ENCODE assay signal across 24 mouse cellular contexts in the genomic region with DNA sequence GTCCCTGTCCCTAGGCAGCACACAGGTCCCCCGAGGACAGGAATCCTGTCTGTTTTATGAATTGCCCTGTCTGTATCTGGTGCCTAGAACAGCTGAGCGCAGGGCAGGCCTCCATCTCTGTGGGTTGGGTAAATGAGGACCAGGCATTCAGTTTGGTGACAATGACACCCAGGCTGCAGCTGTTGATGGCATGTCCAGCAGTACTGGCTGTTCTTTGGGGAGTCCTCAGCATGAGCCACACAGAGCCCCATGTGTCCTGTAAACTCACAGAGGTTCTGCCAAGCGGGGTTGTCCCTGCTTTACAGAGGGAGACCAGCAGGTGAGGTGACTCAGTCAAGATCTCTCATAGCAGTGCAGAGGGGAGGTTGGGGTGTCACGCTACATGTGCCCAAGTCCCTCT. TPM values are rescaled to one million over a fixed set of nuclear protein-coding genes. Genes with fewer than 3 reads are reported as not detected.
DNase-seq lines count a peak whose midpoint lies in the region; ATAC-seq and TF ChIP-seq lines count a peak whose summit lies in the region.
"Had no signal": no experiment of that assay in that cellular context is flagged by ENCODE, and none has a peak within 500 bp of the region (broad histone marks: within the 10 kb centered on the region; RNA-seq: fewer than 3 reads in every experiment).

No protein-coding gene starts in this region.

- H3K4me3 ChIP-seq in forebrain, embryonic 10.5 days, result no peak overlapping the region
- H3K4me3 ChIP-seq in forebrain, embryonic 11.5 days (ENCODE audit: low read depth, low read length), result no peak overlapping the region
- H3K4me3 ChIP-seq in hindbrain, embryonic 13.5 days, result no peak overlapping the region
- H3K4me3 ChIP-seq in neural tube, embryonic 12.5 days, result no peak overlapping the region
- H3K4me3 ChIP-seq in embryonic facial prominence, embryonic 10.5 days, result no peak overlapping the region
- no peak overlapping the region for H3K4me3 ChIP-seq in kidney, adult 2 months (ENCODE audit: insufficient read depth, low read depth, low read length)
- H3K4me3 ChIP-seq: gastrocnemius, adult 2 months; heart, embryonic 10.5 days; intestine, embryonic 15.5 days; limb, embryonic 15.5 days; megakaryocyte, embryonic 14.5 days; stomach, embryonic 15.5 days had no signal

- no peaks in the 10 kb centered on the region for H3K9me3 ChIP-seq in forebrain, embryonic 10.5 days
- no peaks in the 10 kb centered on the region for H3K9me3 ChIP-seq in forebrain, embryonic 11.5 days (ENCODE audit: control insufficient read depth, low read length)
- H3K9me3 ChIP-seq in hindbrain, embryonic 13.5 days, result no peaks in the 10 kb centered on the region
- 0 out of 2 replicates have a peak, but pooled peaks cover 5% of the 10 kb centered on the region for H3K9me3 ChIP-seq in neural tube, embryonic 12.5 days
- H3K9me3 ChIP-seq in embryonic facial prominence, embryonic 10.5 days, result no peaks in the 10 kb centered on the region
- H3K9me3 ChIP-seq: heart, embryonic 10.5 days; intestine, embryonic 15.5 days; limb, embryonic 15.5 days; stomach, embryonic 15.5 days had no signal

- TF ChIP-seq POLR2A in kidney, adult 2 months (IDR thresholded peaks at IDR 0.05; ENCODE audit: low read depth, low read length), result no peak

- no peak for DNase-seq in forebrain, embryonic 10.5 days (ENCODE audit: extremely low spot score, low spot score)
- DNase-seq in forebrain, embryonic 11.5 days (ENCODE audit: low spot score), result no peak
- peak; percentile 37 to 45 for DNase-seq in layer of hippocampus, postnatal 14 days (ENCODE audit: low spot score in 2 of 2)
- DNase-seq in layer of hippocampus, adult 18-20 months (ENCODE audit: low spot score in 2 of 2), result no peak
- no peak for DNase-seq in embryonic facial prominence, embryonic 10.5 days (ENCODE audit: low spot score)
- DNase-seq in kidney, adult 2 months, result no peak
- DNase-seq: adrenal gland, postnatal 25 days; cerebellum, adult 11 months; cerebellum, adult 9-11 months; gastrocnemius, adult 2 months; kidney, postnatal 25 days; lung, embryonic 14.5 days; lung, postnatal 36 days; right cerebral cortex, postnatal 4 days; thymus, adult 18-20 months; thymus, postnatal 36 days had no signal

- H3K9ac ChIP-seq in forebrain, embryonic 11.5 days (ENCODE audit: low read length), result no peak overlapping the region
- H3K9ac ChIP-seq in hindbrain, embryonic 13.5 days, result no peak overlapping the region
- no peak overlapping the region for H3K9ac ChIP-seq in neural tube, embryonic 12.5 days
- H3K9ac ChIP-seq: intestine, embryonic 15.5 days; limb, embryonic 15.5 days; liver, embryonic 14.5 days; lung, embryonic 14.5 days; stomach, embryonic 15.5 days had no signal

- 0 out of 2 replicates have a peak overlapping the region, but pooled peaks have one; percentile 0 for H3K27ac ChIP-seq in forebrain, embryonic 10.5 days
- H3K27ac ChIP-seq in forebrain, embryonic 11.5 days (ENCODE audit: low read depth, low read length), result no peak overlapping the region
- peak overlapping the region; percentile 86 for H3K27ac ChIP-seq in hindbrain, embryonic 13.5 days
- H3K27ac ChIP-seq in neural tube, embryonic 12.5 days, result peak overlapping the region; percentile 33; the same call in 1 of the 2 replicates
- no peak overlapping the region for H3K27ac ChIP-seq in embryonic facial prominence, embryonic 10.5 days (replicated peaks)
- H3K27ac ChIP-seq in kidney, adult 2 months (ENCODE audit: insufficient read depth, low read depth, low read length), result no peak overlapping the region
- H3K27ac ChIP-seq: gastrocnemius, adult 2 months; heart, embryonic 10.5 days; intestine, embryonic 15.5 days; limb, embryonic 15.5 days; liver, embryonic 14.5 days; stomach, embryonic 15.5 days had no signal

- ATAC-seq in forebrain, embryonic 11.5 days (replicated peaks; ENCODE audit: low FRiP score), result no peak
- ATAC-seq in hindbrain, embryonic 13.5 days (ENCODE audit: low FRiP score), result no peak
- ATAC-seq in neural tube, embryonic 12.5 days (ENCODE audit: low FRiP score, low read depth), result peak; percentile 14; the same call in 1 of the 2 replicates

- TF ChIP-seq CTCF in kidney, adult 2 months (conservative IDR thresholded peaks at IDR 0.05; ENCODE audit: insufficient read depth, insufficient read length, low read depth, low read length), result no peak

- WGBS in forebrain, embryonic 10.5 days, result 91% methylated on average over 4 of the region's 4 CpGs
- WGBS in forebrain, embryonic 11.5 days, result 88% methylated on average over 4 of the region's 4 CpGs
- WGBS in hindbrain, embryonic 13.5 days, result 47% methylated on average over 4 of the region's 4 CpGs
- 47% methylated on average over 4 of the region's 4 CpGs for WGBS in neural tube, embryonic 12.5 days
- WGBS in embryonic facial prominence, embryonic 10.5 days, result 89% methylated on average over 4 of the region's 4 CpGs
- WGBS in kidney, adult 2 months, result 81% methylated on average over 4 of the region's 4 CpGs

- no peaks in the 10 kb centered on the region for H3K36me3 ChIP-seq in forebrain, embryonic 10.5 days (replicated peaks)
- H3K36me3 ChIP-seq in forebrain, embryonic 11.5 days (ENCODE audit: control insufficient read depth, insufficient read depth, low read length), result no peaks in the 10 kb centered on the region
- no peaks in the 10 kb centered on the region for H3K36me3 ChIP-seq in hindbrain, embryonic 13.5 days
- no peaks in the 10 kb centered on the region for H3K36me3 ChIP-seq in neural tube, embryonic 12.5 days
- H3K36me3 ChIP-seq in embryonic facial prominence, embryonic 10.5 days (replicated peaks), result no peaks in the 10 kb centered on the region
- H3K36me3 ChIP-seq in kidney, adult 2 months (ENCODE audit: control insufficient read depth, insufficient read depth, low read length), result no peaks in the 10 kb centered on the region
- H3K36me3 ChIP-seq: heart, embryonic 10.5 days; intestine, embryonic 15.5 days; limb, embryonic 15.5 days; stomach, embryonic 15.5 days had no signal

- peaks cover 11% of the 10 kb centered on the region for H3K27me3 ChIP-seq in forebrain, embryonic 10.5 days (ENCODE audit: poor library complexity, severe bottlenecking)
- no peaks in the 10 kb centered on the region for H3K27me3 ChIP-seq in forebrain, embryonic 11.5 days (ENCODE audit: control insufficient read depth, insufficient read depth, low read length)
- H3K27me3 ChIP-seq in hindbrain, embryonic 13.5 days, result 0 out of 2 replicates have a peak, but pooled peaks cover 8% of the 10 kb centered on the region
- H3K27me3 ChIP-seq in neural tube, embryonic 12.5 days (replicated peaks), result no peaks in the 10 kb centered on the region
- H3K27me3 ChIP-seq in embryonic facial prominence, embryonic 10.5 days (replicated peaks; ENCODE audit: low read depth, poor library complexity, severe bottlenecking), result peaks cover 38% of the 10 kb centered on the region
- no peaks in the 10 kb centered on the region for H3K27me3 ChIP-seq in kidney, adult 2 months (replicated peaks; ENCODE audit: control insufficient read depth, insufficient read depth, low read length)
- H3K27me3 ChIP-seq: stomach, embryonic 15.5 days had no signal

- H3K4me2 ChIP-seq in forebrain, embryonic 11.5 days (ENCODE audit: low read depth, low read length, severe bottlenecking), result no peak overlapping the region
- no peak overlapping the region for H3K4me2 ChIP-seq in hindbrain, embryonic 13.5 days
- H3K4me2 ChIP-seq in neural tube, embryonic 12.5 days (replicated peaks), result no peak overlapping the region
- H3K4me2 ChIP-seq: intestine, embryonic 15.5 days; limb, embryonic 15.5 days; lung, embryonic 14.5 days; stomach, embryonic 15.5 days had no signal

- peaks cover 39% of the 10 kb centered on the region for H3K4me1 ChIP-seq in forebrain, embryonic 10.5 days
- H3K4me1 ChIP-seq in forebrain, embryonic 11.5 days (replicated peaks; ENCODE audit: control insufficient read depth, insufficient read depth, low read length), result peaks cover 2% of the 10 kb centered on the region; the same call in 1 of the 2 replicates
- peaks cover 68% of the 10 kb centered on the region for H3K4me1 ChIP-seq in hindbrain, embryonic 13.5 days (replicated peaks)
- peaks cover 71% of the 10 kb centered on the region for H3K4me1 ChIP-seq in neural tube, embryonic 12.5 days
- peaks cover 38% of the 10 kb centered on the region for H3K4me1 ChIP-seq in embryonic facial prominence, embryonic 10.5 days
- H3K4me1 ChIP-seq in kidney, adult 2 months (ENCODE audit: control insufficient read depth, insufficient read depth, low read length), result no peaks in the 10 kb centered on the region
- H3K4me1 ChIP-seq: intestine, embryonic 15.5 days; limb, embryonic 15.5 days; stomach, embryonic 15.5 days had no signal

RNA-seq across cellular contexts. Expression of a gene that starts 47.5 kb away (rescaled TPM):
- polyA plus RNA-seq in forebrain, embryonic 10.5 days (2016; fragmentation: Nextera tagmentation; extraction: Ambion mirVana), result 27.1 and 27.3 TPM in 2 replicates
- 17.0 and 19.6 TPM in 2 replicates for polyA plus RNA-seq in forebrain, embryonic 11.5 days (2014; fragmentation: Nextera tagmentation; extraction: Ambion mirVana)
- 1 to 10 TPM; 8.9 to 9.1 TPM for total RNA-seq in layer of hippocampus, postnatal 14 days (2021)
- 1 to 10 TPM; 7.5 to 8.5 TPM for total RNA-seq in layer of hippocampus, adult 18-20 months (2021)
- polyA plus RNA-seq in hindbrain, embryonic 13.5 days (2015; fragmentation: Nextera tagmentation; extraction: Ambion mirVana), result 17.7 and 19.1 TPM in 2 replicates
- polyA plus RNA-seq in neural tube, embryonic 12.5 days (2016; fragmentation: Nextera tagmentation; extraction: Ambion mirVana), result 19.5 and 19.7 TPM in 2 replicates
- 22.9 and 23.6 TPM in 2 replicates for polyA plus RNA-seq in embryonic facial prominence, embryonic 10.5 days (2016; fragmentation: Nextera tagmentation; extraction: Ambion mirVana)
- 50.8 and 61.6 TPM in 2 replicates for polyA plus RNA-seq in kidney, adult 2 months (2012; rRNA removed)

RNA-seq across cellular contexts. Expression of a gene that starts 51.3 kb away (rescaled TPM):
- polyA plus RNA-seq in forebrain, embryonic 10.5 days (2016; fragmentation: Nextera tagmentation; extraction: Ambion mirVana), result 23.3 and 27.0 TPM in 2 replicates
- polyA plus RNA-seq in forebrain, embryonic 11.5 days (2014; fragmentation: Nextera tagmentation; extraction: Ambion mirVana), result 30.6 and 37.6 TPM in 2 replicates
- 10 to 100 TPM; 80.2 to 80.7 TPM for total RNA-seq in layer of hippocampus, postnatal 14 days (2021)
- 10 to 100 TPM; 88.9 to 90.7 TPM for total RNA-seq in layer of hippocampus, adult 18-20 months (2021)
- 23.0 and 23.7 TPM in 2 replicates for polyA plus RNA-seq in hindbrain, embryonic 13.5 days (2015; fragmentation: Nextera tagmentation; extraction: Ambion mirVana)
- polyA plus RNA-seq in neural tube, embryonic 12.5 days (2016; fragmentation: Nextera tagmentation; extraction: Ambion mirVana), result 27.7 and 28.2 TPM in 2 replicates
- 20.7 and 23.7 TPM in 2 replicates for polyA plus RNA-seq in embryonic facial prominence, embryonic 10.5 days (2016; fragmentation: Nextera tagmentation; extraction: Ambion mirVana)
- polyA plus RNA-seq in kidney, adult 2 months (2012; rRNA removed), result 39.8 and 50.1 TPM in 2 replicates

Comparison
In these comparisons a context has a peak if more than half of its experiments do, and no peak if none do; other contexts are left out.
1. DNase-seq: peak in layer of hippocampus, postnatal 14 days (2 of 2); none in forebrain, embryonic 10.5 days (single experiment), forebrain, embryonic 11.5 days (single experiment), layer of hippocampus, adult 18-20 months (0 of 2), embryonic facial prominence, embryonic 10.5 days (single experiment) and kidney, adult 2 months (single experiment).
2. H3K27ac ChIP-seq: peak in forebrain, embryonic 10.5 days (single experiment), hindbrain, embryonic 13.5 days (single experiment) and neural tube, embryonic 12.5 days (single experiment); none in forebrain, embryonic 11.5 days (single experiment), embryonic facial prominence, embryonic 10.5 days (single experiment) and kidney, adult 2 months (single experiment).